In the genomic region with DNA sequence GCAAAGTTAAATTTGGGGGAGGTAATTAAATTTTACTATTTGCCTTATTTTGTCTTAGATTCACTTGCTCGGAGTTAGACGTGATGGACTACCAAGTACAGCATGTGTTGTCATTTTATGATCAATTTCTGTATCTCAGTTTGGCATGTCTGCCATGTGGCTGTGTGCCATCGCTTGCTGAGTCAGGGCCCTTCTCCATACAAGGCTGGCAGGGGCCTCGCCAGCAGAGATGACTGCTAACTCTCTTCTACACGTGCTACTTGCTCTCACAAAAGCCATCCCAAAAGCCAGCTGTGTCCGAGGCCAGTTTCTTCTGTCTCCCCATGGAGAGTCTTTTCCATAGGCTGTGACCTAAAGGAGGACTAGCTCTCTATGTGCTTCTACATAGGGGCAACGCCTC, we compare ENCODE assay signal across 16 mouse cellular contexts.
DNase-seq lines count a peak whose midpoint lies in the region; ATAC-seq and TF ChIP-seq lines count a peak whose summit lies in the region.
"Had no signal": no experiment of that assay in that cellular context is flagged by ENCODE, and none has a peak within 500 bp of the region (broad histone marks: within the 10 kb centered on the region; RNA-seq: fewer than 3 reads in every experiment).

No protein-coding gene starts in this region.

- no peak for TF ChIP-seq CTCF in brain, embryonic 14.5 days (IDR thresholded peaks at IDR 0.05; ENCODE audit: borderline replicate concordance, extremely low read depth, insufficient read depth, insufficient read length)

- WGBS in midbrain, embryonic 11.5 days = 94% methylated on average over 7 of the region's 7 CpGs
- WGBS in midbrain, embryonic 16.5 days = 91% methylated on average over 7 of the region's 7 CpGs

- no peaks in the 10 kb centered on the region for H3K36me3 ChIP-seq in midbrain, embryonic 11.5 days (ENCODE audit: control insufficient read depth, insufficient read depth, low read length)
- H3K36me3 ChIP-seq in midbrain, embryonic 16.5 days (ENCODE audit: control insufficient read depth, insufficient read depth, low read length) = no peaks in the 10 kb centered on the region
- H3K36me3 ChIP-seq: neural tube, embryonic 13.5 days had no signal

- H3K9me3 ChIP-seq in midbrain, embryonic 11.5 days (ENCODE audit: control insufficient read depth, low read length) = no peaks in the 10 kb centered on the region
- no peaks in the 10 kb centered on the region for H3K9me3 ChIP-seq in midbrain, embryonic 16.5 days (replicated peaks; ENCODE audit: control insufficient read depth, low read length, poor library complexity, severe bottlenecking)
- H3K9me3 ChIP-seq: G1E; neural tube, embryonic 13.5 days had no signal

- H3K4me1 ChIP-seq in midbrain, embryonic 11.5 days (ENCODE audit: control insufficient read depth, insufficient read depth, low read length) = no peaks in the 10 kb centered on the region
- H3K4me1 ChIP-seq in midbrain, embryonic 16.5 days (ENCODE audit: control insufficient read depth, insufficient read depth, low read length) = no peaks in the 10 kb centered on the region
- H3K4me1 ChIP-seq: neural tube, embryonic 13.5 days had no signal

- no peak overlapping the region for H3K4me3 ChIP-seq in midbrain, embryonic 11.5 days (ENCODE audit: low read depth, low read length)
- H3K4me3 ChIP-seq in midbrain, embryonic 16.5 days (ENCODE audit: low read depth, low read length) = no peak overlapping the region
- H3K4me3 ChIP-seq: neural tube, embryonic 13.5 days had no signal

- no peaks in the 10 kb centered on the region for H3K27me3 ChIP-seq in midbrain, embryonic 11.5 days (ENCODE audit: control insufficient read depth, insufficient read depth, low read length)
- no peaks in the 10 kb centered on the region for H3K27me3 ChIP-seq in midbrain, embryonic 16.5 days (ENCODE audit: control insufficient read depth, insufficient read depth, low read depth, low read length)
- H3K27me3 ChIP-seq: neural tube, embryonic 13.5 days had no signal

- H3K27ac ChIP-seq in midbrain, embryonic 11.5 days (ENCODE audit: low read depth, low read length) = no peak overlapping the region
- no peak overlapping the region for H3K27ac ChIP-seq in midbrain, embryonic 16.5 days (ENCODE audit: low read length)
- H3K27ac ChIP-seq: neural tube, embryonic 13.5 days had no signal

- DNase-seq in midbrain, embryonic 11.5 days (ENCODE audit: low spot score, missing footprints) = peak; percentile 64
- DNase-seq in adrenal gland, adult 18-20 months (ENCODE audit: low spot score in 2 of 2) = peak; percentile 49 to 72
- peak; percentile 53 for DNase-seq in brain, embryonic 14.5 days (ENCODE audit: low read depth)
- peak; percentile 11 for DNase-seq in right cerebral cortex, postnatal 4 days
- DNase-seq in thymus, postnatal 25 days = no peak
- DNase-seq: gastrocnemius, postnatal 10 days; heart, postnatal 10 days; kidney, adult 18-20 months; liver; lung, embryonic 14.5 days; thymus, postnatal 4 days had no signal

- H3K9ac ChIP-seq in midbrain, embryonic 11.5 days (ENCODE audit: low read length) = no peak overlapping the region
- no peak overlapping the region for H3K9ac ChIP-seq in midbrain, embryonic 16.5 days (ENCODE audit: low read depth, low read length)
- H3K9ac ChIP-seq: lung, embryonic 14.5 days; neural tube, embryonic 13.5 days had no signal

- no peak for ATAC-seq in midbrain, embryonic 11.5 days (ENCODE audit: low FRiP score)
- ATAC-seq in midbrain, embryonic 16.5 days = no peak
- no peak for ATAC-seq in erythroblast, adult 5-6 weeks (replicated peaks; ENCODE audit: low FRiP score, poor library complexity, severe bottlenecking)
- ATAC-seq: hindbrain, embryonic 16.5 days had no signal

- TF ChIP-seq POLR2A in brain, embryonic 14.5 days (IDR thresholded peaks at IDR 0.05; ENCODE audit: borderline replicate concordance, extremely low read depth, insufficient read depth, insufficient read length, poor library complexity, severe bottlenecking) = no peak

- no peak overlapping the region for H3K4me2 ChIP-seq in midbrain, embryonic 11.5 days
- H3K4me2 ChIP-seq in midbrain, embryonic 16.5 days (ENCODE audit: low read length) = no peak overlapping the region
- H3K4me2 ChIP-seq: lung, embryonic 14.5 days; neural tube, embryonic 13.5 days had no signal
